Mouse (Mus musculus): ENCODE results near the gene Tpst2.

- TF ChIP-seq GATA1 (IDR thresholded peaks at IDR 0.05; ENCODE audit: low read length) (no peak), TAL1 (IDR thresholded peaks at IDR 0.05; ENCODE audit: low read length) (no peak)
Measured at GRCm38 (mm10) chr5:112227354-112227753, 49.1 kb upstream of the Tpst2 start.

Data from erythroblast, embryonic 14.5 days (primary cell).